Mouse (Mus musculus) stomach, embryonic 14.5 days (tissue): ENCODE data around the gene Comt. TPM values are rescaled to one million over a fixed set of nuclear protein-coding genes. Genes with fewer than 3 reads are reported as not detected.

Experiments
- ATAC-seq: fragments of 200-750 bp; cut with Nextera tagmentation; 2 replicates; pipeline ENCODE4 v1.8.0; 2017; ENCODE audit warnings: low read depth, moderate TSS enrichment; ENCODE audit not compliant: insufficient number of reproducible peaks, insufficient read depth, low FRiP score
- H3K27ac ChIP-seq: fragments of 300-500 bp; sonication (generic); 2 replicates; pipeline ENCODE4 v1.5.1; 2014; ENCODE audit warnings: mild to moderate bottlenecking, low read length, moderate library complexity, mixed read lengths
- H3K27me3 ChIP-seq: fragments of 300-500 bp; sonication (generic); 2 replicates; pipeline ENCODE4 v1.6.1; 2014; ENCODE audit warnings: low read length, control low read depth, mixed read lengths; ENCODE audit not compliant: control insufficient read depth, insufficient read depth
- H3K36me3 ChIP-seq: fragments of 300-500 bp; sonication (generic); 2 replicates; pipeline ENCODE4 v1.6.1; 2014; ENCODE audit warnings: mild to moderate bottlenecking, control low read depth, low read length, moderate library complexity, mixed read lengths; ENCODE audit not compliant: control insufficient read depth, insufficient read depth
- H3K4me1 ChIP-seq: fragments of 300-500 bp; sonication (generic); 2 replicates; pipeline ENCODE4 v1.6.1; 2014; ENCODE audit warnings: low read length, control low read depth, mixed read lengths; ENCODE audit not compliant: control insufficient read depth, insufficient read depth
- H3K4me2 ChIP-seq: fragments of 300-500 bp; sonication (generic); replicated peaks from 2 replicates; pipeline ENCODE4 v1.6.1; 2014; ENCODE audit warnings: low read depth, low read length, control low read depth
- H3K4me3 ChIP-seq: fragments of 300-500 bp; sonication (generic); 2 replicates; pipeline ENCODE4 v1.5.1; 2014; ENCODE audit warnings: low read depth, low read length, control low read depth
- H3K9ac ChIP-seq: fragments of 300-500 bp; sonication (generic); replicated peaks from 2 replicates; pipeline ENCODE4 v1.6.1; 2014; ENCODE audit warnings: low read depth, mild to moderate bottlenecking, control low read depth, low read length, moderate library complexity, mixed read lengths
- H3K9me3 ChIP-seq: fragments of 300-500 bp; sonication (generic); 2 replicates; pipeline ENCODE4 v1.6.1; 2016; ENCODE audit warnings: low read depth, low read length, control low read depth; ENCODE audit not compliant: control insufficient read depth
- WGBS: fragments of 180-500 bp; shearing (Covaris S2); extraction: QIAGEN DNeasy Blood & Tissue Kit; methylation state at CpG from one replicate; pipeline ENCODE4 v1.1.7; 2014; 5-methylcytosine and 5-hydroxymethylcytosine counted together
- polyA plus RNA-seq: library from polyadenylated mRNA; unstranded; fragments of >200 nt; fragmentation: Nextera tagmentation; extraction: Ambion mirVana; gene quantifications from 2 replicates; pipeline ENCODE4 v1.2.1, GENCODE M21; 2014

The Comt gene
- polyA plus RNA-seq: 94.3 and 99.0 TPM in 2 replicates

- peak within 1 kb of the TSS; percentile 75; the same call in 1 of the 2 replicates for H3K27ac ChIP-seq
- no peak for ATAC-seq
- peak within 1 kb of the TSS; percentile 83 for H3K4me3 ChIP-seq
- peak within 1 kb of the TSS; percentile 86 for H3K4me2 ChIP-seq
- peak within 1 kb of the TSS; percentile 67 for H3K9ac ChIP-seq
- peaks cover 2% of the 10 kb centered on the region; the same call in 1 of the 2 replicates for H3K36me3 ChIP-seq
- no peaks in the 10 kb centered on the region for H3K9me3 ChIP-seq
- H3K4me1 ChIP-seq: peaks cover 23% of the 10 kb centered on the region
- no peaks in the 10 kb centered on the region for H3K27me3 ChIP-seq
- 58% methylated on average over 5 of the region's 5 CpGs for WGBS
Observed at GRCm38 (mm10) chr16:18426802-18427280, at the start of gene Comt. TSS of gene Comt (minus strand) at chr16:18426852.

GRCm38 (mm10) chr16:18474021-18474420, 47.4 kb upstream of the Comt start:
- Histone ChIP-seq H3K36me3 (peaks cover 4% of the 10 kb centered on the region; the same call in 1 of the 2 replicates), H3K4me2 (no peak overlapping the region), H3K27me3 (no peaks in the 10 kb centered on the region), H3K9ac (no peak overlapping the region), H3K4me1 (no peaks in the 10 kb centered on the region), H3K27ac (no peak overlapping the region), H3K9me3 (no peaks in the 10 kb centered on the region), H3K4me3 (no peak overlapping the region)
- 92% methylated on average over 2 of the region's 2 CpGs for WGBS
- ATAC-seq: no peak

GRCm38 (mm10) chr16:18472976-18473375, 46.3 kb upstream of the Comt start:
- ATAC-seq: no peak
- Histone ChIP-seq H3K4me3 (no peak overlapping the region), H3K9ac (no peak overlapping the region), H3K4me2 (no peak overlapping the region), H3K36me3 (peaks cover 4% of the 10 kb centered on the region; the same call in 1 of the 2 replicates), H3K27me3 (no peaks in the 10 kb centered on the region), H3K4me1 (no peaks in the 10 kb centered on the region), H3K9me3 (no peaks in the 10 kb centered on the region), H3K27ac (no peak overlapping the region)
- WGBS: 85% methylated on average over 8 of the region's 8 CpGs

- no peak for ATAC-seq
- 81% methylated on average over 4 of the region's 4 CpGs for WGBS
Observed at GRCm38 (mm10) chr16:18472416-18472815, 45.8 kb upstream of the Comt start.

GRCm38 (mm10) chr16:18471976-18472375, 45.3 kb upstream of the Comt start:
- no peak overlapping the region for H3K9ac ChIP-seq
- H3K4me3 ChIP-seq: no peak overlapping the region
- H3K27ac ChIP-seq: no peak overlapping the region
- no peaks in the 10 kb centered on the region for H3K4me1 ChIP-seq
- ATAC-seq: no peak
- no peaks in the 10 kb centered on the region for H3K9me3 ChIP-seq
- 82% methylated on average over 6 of the region's 6 CpGs for WGBS
- no peaks in the 10 kb centered on the region for H3K27me3 ChIP-seq
- peaks cover 4% of the 10 kb centered on the region; the same call in 1 of the 2 replicates for H3K36me3 ChIP-seq
- no peak overlapping the region for H3K4me2 ChIP-seq

More at GRCm38 (mm10) chr16:18472416-18472815, 45.8 kb upstream of the Comt start:
- no peak overlapping the region for H3K27ac ChIP-seq
- no peak overlapping the region for H3K4me2 ChIP-seq
- no peak overlapping the region for H3K4me3 ChIP-seq
- peaks cover 4% of the 10 kb centered on the region; the same call in 1 of the 2 replicates for H3K36me3 ChIP-seq
- H3K9ac ChIP-seq: no peak overlapping the region
- no peaks in the 10 kb centered on the region for H3K9me3 ChIP-seq
- no peaks in the 10 kb centered on the region for H3K27me3 ChIP-seq
- no peaks in the 10 kb centered on the region for H3K4me1 ChIP-seq

- H3K27ac ChIP-seq: no peak overlapping the region
- 57% methylated on average over 11 of the region's 11 CpGs for WGBS
- no peak; the same call in 1 of the 2 replicates for ATAC-seq
Observed at GRCm38 (mm10) chr16:18471381-18471955, 44.8 kb upstream of the Comt start.

GRCm38 (mm10) chr16:18470829-18471228, 44.2 kb upstream of the Comt start:
- 43% methylated on average over 1 of the region's 1 CpGs for WGBS
- no peak for ATAC-seq
- H3K4me2 ChIP-seq: no peak overlapping the region

More at GRCm38 (mm10) chr16:18471381-18471955, 44.8 kb upstream of the Comt start:
- peaks cover 4% of the 10 kb centered on the region; the same call in 1 of the 2 replicates for H3K36me3 ChIP-seq
- no peak overlapping the region for H3K4me2 ChIP-seq
- no peak overlapping the region for H3K4me3 ChIP-seq
- H3K27me3 ChIP-seq: no peaks in the 10 kb centered on the region
- no peaks in the 10 kb centered on the region for H3K4me1 ChIP-seq
- H3K9ac ChIP-seq: no peak overlapping the region
- H3K9me3 ChIP-seq: no peaks in the 10 kb centered on the region

GRCm38 (mm10) chr16:18464271-18464670, 37.6 kb upstream of the Comt start:
- 71% methylated on average over 3 of the region's 3 CpGs for WGBS
- Histone ChIP-seq H3K9ac (no peak overlapping the region), H3K4me1 (peaks cover 9% of the 10 kb centered on the region; the same call in 1 of the 2 replicates), H3K27me3 (no peaks in the 10 kb centered on the region), H3K4me3 (no peak overlapping the region), H3K36me3 (no peaks in the 10 kb centered on the region), H3K4me2 (no peak overlapping the region), H3K27ac (no peak overlapping the region), H3K9me3 (no peaks in the 10 kb centered on the region)
- ATAC-seq: no peak

More at GRCm38 (mm10) chr16:18470829-18471228, 44.2 kb upstream of the Comt start:
- H3K9me3 ChIP-seq: no peaks in the 10 kb centered on the region
- no peak overlapping the region for H3K27ac ChIP-seq
- peaks cover 4% of the 10 kb centered on the region; the same call in 1 of the 2 replicates for H3K36me3 ChIP-seq
- H3K4me1 ChIP-seq: no peaks in the 10 kb centered on the region
- H3K27me3 ChIP-seq: no peaks in the 10 kb centered on the region
- no peak overlapping the region for H3K4me3 ChIP-seq
- H3K9ac ChIP-seq: no peak overlapping the region
